ENCODE assay signal across 21 mouse cellular contexts in the genomic region with DNA sequence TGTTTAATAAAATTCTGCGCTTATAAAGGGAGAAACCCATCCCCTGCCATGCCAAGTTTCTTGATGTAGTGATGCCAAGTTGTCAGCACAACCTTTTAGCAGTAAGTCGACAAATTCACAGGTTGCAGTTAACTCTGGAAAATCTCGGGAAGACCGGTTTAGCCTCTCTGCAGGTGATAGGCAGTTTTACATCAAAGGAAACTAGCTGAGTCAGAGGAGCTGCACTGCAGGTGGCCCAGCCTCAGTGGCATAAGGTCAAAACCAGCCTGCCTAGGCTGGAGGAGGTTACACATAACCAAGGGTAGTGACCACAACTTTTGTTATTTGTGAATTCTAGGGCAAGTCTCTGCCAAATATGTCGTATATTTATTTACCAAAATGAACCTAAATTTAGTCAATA. TPM values are rescaled to one million over a fixed set of nuclear protein-coding genes. Genes with fewer than 3 reads are reported as not detected.
"Had no signal": no experiment of that assay in that cellular context is flagged by ENCODE, and none has a peak within 500 bp of the region (broad histone marks: within the 10 kb centered on the region; RNA-seq: fewer than 3 reads in every experiment).

No protein-coding gene starts in this region.

- H3K4me2 ChIP-seq: lung, embryonic 15.5 days; midbrain, embryonic 11.5 days; midbrain, embryonic 13.5 days; midbrain, embryonic 15.5 days; neural tube, embryonic 12.5 days had no signal

- H3K27ac ChIP-seq: lung, embryonic 15.5 days; macrophage; midbrain, embryonic 13.5 days; midbrain, embryonic 15.5 days; neural tube, embryonic 12.5 days had no signal

- H3K36me3 ChIP-seq: lung, embryonic 15.5 days; midbrain, embryonic 13.5 days; midbrain, embryonic 15.5 days; neural tube, embryonic 12.5 days had no signal

- H3K4me1 ChIP-seq: lung, embryonic 15.5 days; megakaryocyte, embryonic 14.5 days; midbrain, embryonic 13.5 days; midbrain, embryonic 15.5 days; neural tube, embryonic 12.5 days had no signal

- H3K27me3 ChIP-seq: lung, embryonic 15.5 days; megakaryocyte, embryonic 14.5 days; midbrain, embryonic 13.5 days; midbrain, embryonic 15.5 days; neural tube, embryonic 12.5 days had no signal

- H3K4me3 ChIP-seq: lung, embryonic 15.5 days; megakaryocyte, embryonic 14.5 days; midbrain, embryonic 13.5 days; midbrain, embryonic 15.5 days; neural tube, embryonic 12.5 days had no signal

- H3K9ac ChIP-seq: lung, embryonic 15.5 days; midbrain, embryonic 13.5 days; midbrain, embryonic 15.5 days; neural tube, embryonic 12.5 days had no signal

- H3K9me3 ChIP-seq: lung, embryonic 15.5 days; megakaryocyte, embryonic 14.5 days; midbrain, embryonic 13.5 days; midbrain, embryonic 15.5 days; neural tube, embryonic 12.5 days had no signal

- ATAC-seq: lung, postnatal 0 days; midbrain, embryonic 13.5 days; midbrain, embryonic 15.5 days had no signal

- DNase-seq: lung, adult 18-20 months; lung, postnatal 14 days; lung, postnatal 36 days; retina, postnatal 1 day; right cerebral cortex, adult 18-20 months; right cerebral cortex, postnatal 25 days; right cerebral cortex, postnatal 4 days; spleen, adult 18-20 months; thymus, adult 18-20 months; thymus, postnatal 25 days; thymus, postnatal 4 days had no signal

RNA-seq across cellular contexts. Expression of a gene that starts 24.0 kb away (rescaled TPM):
- polyA plus RNA-seq: liver, embryonic 16.5 days; lung, postnatal 0 days; macrophage; small intestine, adult 2 months had no signal
